In the genomic region with DNA sequence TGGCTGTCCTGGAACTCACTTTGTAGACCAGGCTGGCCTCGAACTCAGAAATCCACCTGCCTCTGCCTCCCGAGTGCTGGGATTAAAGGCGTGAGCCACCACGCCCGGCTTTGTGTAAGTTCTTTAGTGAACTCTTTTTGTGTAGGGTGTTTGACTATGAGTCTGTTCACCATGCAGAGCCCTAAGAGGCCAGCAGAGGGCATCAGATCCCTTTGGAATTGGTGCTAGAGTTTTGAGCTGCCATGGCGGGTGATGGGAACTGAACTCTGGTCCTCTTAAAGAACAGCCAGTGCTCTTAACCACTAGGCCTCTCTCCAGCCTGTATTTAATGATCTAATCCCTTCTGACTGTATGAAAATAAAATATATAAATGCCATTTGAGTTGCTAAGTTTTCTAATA, we compare ENCODE assay signal across 12 mouse cellular contexts. TPM values are rescaled to one million over a fixed set of nuclear protein-coding genes. Genes with fewer than 3 reads are reported as not detected.
DNase-seq lines count a peak whose midpoint lies in the region; ATAC-seq and TF ChIP-seq lines count a peak whose summit lies in the region.
"Had no signal": no experiment of that assay in that cellular context is flagged by ENCODE, and none has a peak within 500 bp of the region (broad histone marks: within the 10 kb centered on the region; RNA-seq: fewer than 3 reads in every experiment).

No protein-coding gene starts in this region.

- no peak overlapping the region for H3K4me3 ChIP-seq in midbrain, postnatal 0 days (ENCODE audit: low read depth, low read length)
- no peak overlapping the region for H3K4me3 ChIP-seq in midbrain, embryonic 15.5 days
- no peak overlapping the region for H3K4me3 ChIP-seq in stomach, postnatal 0 days (ENCODE audit: low read depth, low read length)
- H3K4me3 ChIP-seq: neural tube, embryonic 13.5 days had no signal

- H3K27ac ChIP-seq in midbrain, postnatal 0 days (ENCODE audit: low read depth, low read length): no peak overlapping the region
- H3K27ac ChIP-seq in midbrain, embryonic 15.5 days: no peak overlapping the region
- H3K27ac ChIP-seq in stomach, postnatal 0 days (replicated peaks): no peak overlapping the region
- H3K27ac ChIP-seq: neural tube, embryonic 13.5 days had no signal

- TF ChIP-seq CTCF in midbrain, postnatal 0 days (IDR thresholded peaks at IDR 0.05): peak; percentile 41; the same call in 1 of the 2 replicates
- peak; percentile 49 for TF ChIP-seq CTCF in stomach, postnatal 0 days (IDR thresholded peaks at IDR 0.05; ENCODE audit: low read depth)

- WGBS in midbrain, postnatal 0 days: 97% methylated on average over 6 of the region's 6 CpGs
- WGBS in midbrain, embryonic 15.5 days: 97% methylated on average over 6 of the region's 6 CpGs
- WGBS in stomach, postnatal 0 days: 88% methylated on average over 5 of the region's 6 CpGs

- no peak for TF ChIP-seq EP300 in stomach, postnatal 0 days (optimal IDR thresholded peaks at IDR 0.05)

- peaks cover 39% of the 10 kb centered on the region for H3K36me3 ChIP-seq in midbrain, postnatal 0 days (ENCODE audit: insufficient read depth, low read length)
- peaks cover 40% of the 10 kb centered on the region for H3K36me3 ChIP-seq in midbrain, embryonic 15.5 days (replicated peaks)
- peaks cover 33% of the 10 kb centered on the region for H3K36me3 ChIP-seq in stomach, postnatal 0 days (ENCODE audit: control insufficient read depth, insufficient read depth, low read length)

- no peaks in the 10 kb centered on the region for H3K4me1 ChIP-seq in midbrain, postnatal 0 days (ENCODE audit: insufficient read depth, low read length)
- no peaks in the 10 kb centered on the region for H3K4me1 ChIP-seq in midbrain, embryonic 15.5 days
- no peaks in the 10 kb centered on the region for H3K4me1 ChIP-seq in stomach, postnatal 0 days (replicated peaks; ENCODE audit: control insufficient read depth, insufficient read depth)
- H3K4me1 ChIP-seq: neural tube, embryonic 13.5 days had no signal

- no peak overlapping the region for H3K9ac ChIP-seq in midbrain, postnatal 0 days (replicated peaks; ENCODE audit: low read length, poor library complexity, severe bottlenecking)
- no peak overlapping the region for H3K9ac ChIP-seq in midbrain, embryonic 15.5 days
- H3K9ac ChIP-seq in stomach, postnatal 0 days (ENCODE audit: low read length): no peak overlapping the region
- H3K9ac ChIP-seq: neural tube, embryonic 13.5 days had no signal

- no peaks in the 10 kb centered on the region for H3K27me3 ChIP-seq in midbrain, postnatal 0 days (ENCODE audit: insufficient read depth, low read length)
- H3K27me3 ChIP-seq in midbrain, embryonic 15.5 days (replicated peaks): no peaks in the 10 kb centered on the region
- H3K27me3 ChIP-seq in stomach, postnatal 0 days (ENCODE audit: control insufficient read depth, insufficient read depth, low read length): no peaks in the 10 kb centered on the region
- H3K27me3 ChIP-seq: neural tube, embryonic 13.5 days had no signal

- no peak overlapping the region for H3K4me2 ChIP-seq in midbrain, postnatal 0 days (ENCODE audit: low read depth, low read length, poor library complexity, severe bottlenecking)
- no peak overlapping the region for H3K4me2 ChIP-seq in midbrain, embryonic 15.5 days
- no peak overlapping the region for H3K4me2 ChIP-seq in stomach, postnatal 0 days (replicated peaks; ENCODE audit: low read depth)
- H3K4me2 ChIP-seq: neural tube, embryonic 13.5 days had no signal

- no peaks in the 10 kb centered on the region for H3K9me3 ChIP-seq in midbrain, postnatal 0 days (ENCODE audit: low read length)
- H3K9me3 ChIP-seq in midbrain, embryonic 15.5 days: no peaks in the 10 kb centered on the region
- H3K9me3 ChIP-seq in stomach, postnatal 0 days (ENCODE audit: control insufficient read depth, low read length): no peaks in the 10 kb centered on the region

- no peak for ATAC-seq in midbrain, postnatal 0 days (ENCODE audit: low FRiP score)
- no peak for ATAC-seq in midbrain, embryonic 15.5 days (replicated peaks)
- ATAC-seq in stomach, postnatal 0 days (ENCODE audit: low FRiP score, low TSS enrichment): no peak
- ATAC-seq: hindbrain, embryonic 16.5 days had no signal

- DNase-seq in heart, adult 11 months: peak; percentile 71
- DNase-seq in heart, adult 18-20 months: no peak
- DNase-seq in midbrain, postnatal 0 days (ENCODE audit: low spot score): no peak
- peak; percentile 79 for DNase-seq in ZHBTc4 (ENCODE audit: low read depth, low spot score)
- DNase-seq in stomach, postnatal 0 days (ENCODE audit: low spot score): no peak
- no peak for DNase-seq in ovary, postnatal 10 days (ENCODE audit: low spot score)
- no peak for DNase-seq in adrenal gland, postnatal 25 days

RNA-seq across cellular contexts. Expression of a gene that starts 12.5 kb away (rescaled TPM):
- 10 to 100 TPM; 32.0 to 33.2 TPM for total RNA-seq in heart, adult 18-20 months (2021)
- total RNA-seq in midbrain, postnatal 0 days (2014; rRNA removed): 94.6 and 115 TPM in 2 replicates
- 84.8 and 89.9 TPM in 2 replicates for polyA plus RNA-seq in midbrain, postnatal 0 days (2015; fragmentation: Nextera tagmentation; extraction: Ambion mirVana)
- 67.5 and 75.1 TPM in 2 replicates for polyA plus RNA-seq in midbrain, embryonic 15.5 days (2015; fragmentation: Nextera tagmentation; extraction: Ambion mirVana)
- polyA plus RNA-seq in stomach, postnatal 0 days (2015; fragmentation: Nextera tagmentation; extraction: Ambion mirVana): 41.0 and 44.5 TPM in 2 replicates
- total RNA-seq in adrenal gland, postnatal 25 days (2021): 108 and 122 TPM in 2 replicates

RNA-seq across cellular contexts. Expression of a gene that starts 12.6 kb away (rescaled TPM):
- 10 to 100 TPM; 10.7 to 12.2 TPM for total RNA-seq in heart, adult 18-20 months (2021)
- total RNA-seq in midbrain, postnatal 0 days (2014; rRNA removed): 52.2 and 56.0 TPM in 2 replicates
- 31.3 and 34.6 TPM in 2 replicates for polyA plus RNA-seq in midbrain, postnatal 0 days (2015; fragmentation: Nextera tagmentation; extraction: Ambion mirVana)
- 43.0 and 46.3 TPM in 2 replicates for polyA plus RNA-seq in midbrain, embryonic 15.5 days (2015; fragmentation: Nextera tagmentation; extraction: Ambion mirVana)
- polyA plus RNA-seq in stomach, postnatal 0 days (2015; fragmentation: Nextera tagmentation; extraction: Ambion mirVana): 28.5 and 31.3 TPM in 2 replicates
- 22.0 and 26.7 TPM in 2 replicates for total RNA-seq in adrenal gland, postnatal 25 days (2021)

RNA-seq across cellular contexts. Expression of a gene that starts 44.7 kb away (rescaled TPM):
- not detected for total RNA-seq in heart, adult 18-20 months (2021)
- total RNA-seq in midbrain, postnatal 0 days (2014; rRNA removed): not detected in 2 replicates
- not detected in 2 replicates for polyA plus RNA-seq in midbrain, postnatal 0 days (2015; fragmentation: Nextera tagmentation; extraction: Ambion mirVana)
- not detected in 2 replicates for polyA plus RNA-seq in midbrain, embryonic 15.5 days (2015; fragmentation: Nextera tagmentation; extraction: Ambion mirVana)
- not detected in 2 replicates for polyA plus RNA-seq in stomach, postnatal 0 days (2015; fragmentation: Nextera tagmentation; extraction: Ambion mirVana)
- total RNA-seq in adrenal gland, postnatal 25 days (2021): not detected in 2 replicates
- polyA plus RNA-seq: forebrain, embryonic 11.5 days; hindbrain, embryonic 16.5 days; large intestine, adult 2 months; neural tube, embryonic 13.5 days had no signal

Comparison
In these comparisons a context has a peak if more than half of its experiments do, and no peak if none do; other contexts are left out.
1. DNase-seq: peak in heart, adult 11 months (single experiment) and ZHBTc4 (single experiment); none in heart, adult 18-20 months (0 of 2), midbrain, postnatal 0 days (single experiment), stomach, postnatal 0 days (single experiment), ovary, postnatal 10 days (single experiment) and adrenal gland, postnatal 25 days (single experiment).